Mouse (Mus musculus) neural tube, embryonic 11.5 days (tissue): Measurements from ENCODE around the gene Ptms. TPM values are rescaled to one million over a fixed set of nuclear protein-coding genes. Genes with fewer than 3 reads are reported as not detected.

Experiments used
- ATAC-seq: fragments of 200-750 bp; cut with Nextera tagmentation; 2 replicates; pipeline ENCODE4 v1.8.0; 2017; ENCODE audit warnings: moderate number of reproducible peaks, mild to moderate bottlenecking, moderate TSS enrichment, moderate library complexity; ENCODE audit not compliant: insufficient read depth, low FRiP score, low TSS enrichment
- DNase-seq: peaks from one replicate; pipeline ENCODE4 v3.0.0-alpha.2; 2015; ENCODE audit warnings: low spot score
- H3K27ac ChIP-seq: fragments of 300-500 bp; sonication (generic); 2 replicates; pipeline ENCODE4 v1.5.1; 2014; ENCODE audit warnings: low read depth, mild to moderate bottlenecking, low read length
- H3K27me3 ChIP-seq: fragments of 300-500 bp; sonication (generic); 2 replicates; pipeline ENCODE4 v1.6.1; 2014; ENCODE audit warnings: mild to moderate bottlenecking, low read length, mixed read lengths; ENCODE audit not compliant: control insufficient read depth, insufficient read depth
- H3K36me3 ChIP-seq: fragments of 300-500 bp; sonication (generic); 2 replicates; pipeline ENCODE4 v1.6.1; 2014; ENCODE audit warnings: mild to moderate bottlenecking, low read length, moderate library complexity, mixed read lengths; ENCODE audit not compliant: control insufficient read depth, insufficient read depth
- H3K4me1 ChIP-seq: fragments of 300-500 bp; sonication (generic); 2 replicates; pipeline ENCODE4 v1.6.1; 2014; ENCODE audit warnings: low read length, mixed read lengths; ENCODE audit not compliant: control insufficient read depth, insufficient read depth
- H3K4me2 ChIP-seq: fragments of 300-500 bp; sonication (generic); 2 replicates; pipeline ENCODE4 v1.6.1; 2014; ENCODE audit warnings: low read depth, mild to moderate bottlenecking, moderate library complexity
- H3K4me3 ChIP-seq: fragments of 300-500 bp; sonication (generic); 2 replicates; pipeline ENCODE4 v1.5.1; 2014; ENCODE audit warnings: low read depth, low read length
- H3K9ac ChIP-seq: fragments of 300-500 bp; sonication (generic); 2 replicates; pipeline ENCODE4 v1.6.1; 2014; ENCODE audit warnings: mild to moderate bottlenecking, low read length
- H3K9me3 ChIP-seq: fragments of 300-500 bp; sonication (generic); 2 replicates; pipeline ENCODE4 v1.6.1; 2016; ENCODE audit warnings: low read length; ENCODE audit not compliant: control insufficient read depth
- WGBS: fragments of 180-500 bp; shearing (Covaris S2); extraction: QIAGEN DNeasy Blood & Tissue Kit; methylation state at CpG from one replicate; pipeline ENCODE4 v1.1.7; 2014; 5-methylcytosine and 5-hydroxymethylcytosine counted together
- polyA plus RNA-seq: library from polyadenylated mRNA; unstranded; fragments of >200 nt; fragmentation: Nextera tagmentation; extraction: Ambion mirVana; gene quantifications from 2 replicates; pipeline ENCODE4 v1.2.1, GENCODE M21; 2014

The Ptms gene
- polyA plus RNA-seq, 1 experiment from 2014 or later = 345 TPM

DNA sequence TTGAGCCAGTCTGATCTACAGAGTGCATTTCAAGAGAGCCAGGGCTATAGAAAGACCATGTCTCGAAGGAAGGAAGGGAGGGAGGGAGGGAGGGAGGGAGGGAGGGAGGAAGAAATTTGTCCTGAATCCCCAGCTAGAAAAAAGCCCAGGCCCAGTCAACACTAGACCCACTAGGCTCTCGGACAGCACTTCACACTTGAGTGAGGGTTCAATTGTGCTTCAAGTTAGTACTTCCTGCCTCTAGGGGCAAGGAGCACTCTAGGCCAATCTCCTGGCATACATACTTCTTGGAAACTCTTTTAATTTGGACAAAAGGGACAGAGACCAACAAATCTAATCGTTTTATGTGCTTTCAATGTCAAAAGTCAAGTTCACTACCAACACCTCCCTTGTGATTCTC is 38.2 kb upstream of the Ptms start:
- H3K27me3 ChIP-seq = no peaks in the 10 kb centered on the region
- H3K9me3 ChIP-seq = no peaks in the 10 kb centered on the region
- DNase-seq = no peak
- WGBS = 92% methylated on average over 3 of the region's 3 CpGs
- H3K4me3 ChIP-seq = no peak overlapping the region
- no peak for ATAC-seq
- no peak overlapping the region for H3K27ac ChIP-seq
- no peak overlapping the region for H3K4me2 ChIP-seq
- peaks cover 8% of the 10 kb centered on the region for H3K36me3 ChIP-seq
- H3K9ac ChIP-seq = no peak overlapping the region
- no peaks in the 10 kb centered on the region for H3K4me1 ChIP-seq

DNA sequence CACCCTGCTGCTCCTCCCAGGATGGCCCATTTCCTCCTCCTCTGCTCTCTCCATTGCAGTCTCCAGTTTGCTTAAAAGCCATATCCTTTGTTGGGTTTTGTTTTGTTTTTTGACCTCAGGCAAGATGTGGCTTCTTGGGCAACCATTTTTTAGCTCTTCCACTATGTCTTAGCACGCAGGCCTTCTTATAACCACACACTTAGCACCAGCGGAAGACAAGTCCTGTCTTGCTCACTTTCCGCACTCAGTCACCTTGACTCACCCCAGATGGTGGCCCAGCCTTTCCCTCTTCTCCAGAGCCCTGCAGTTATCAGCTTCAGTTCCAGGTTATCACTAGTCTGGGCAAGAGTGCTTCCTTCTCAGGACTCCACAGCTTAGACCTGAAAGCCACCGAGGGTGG is 35.3 kb upstream of the Ptms start:
- Histone ChIP-seq H3K4me1 (no peaks in the 10 kb centered on the region), H3K36me3 (peaks cover 4% of the 10 kb centered on the region), H3K27me3 (no peaks in the 10 kb centered on the region), H3K27ac (no peak overlapping the region), H3K4me3 (no peak overlapping the region), H3K4me2 (no peak overlapping the region), H3K9ac (no peak overlapping the region), H3K9me3 (no peaks in the 10 kb centered on the region)
- DNase-seq = no peak
- WGBS = 94% methylated on average over 4 of the region's 4 CpGs
- no peak for ATAC-seq

GRCm38 (mm10) chr6:124953991-124954715 is 34.2 kb upstream of the Ptms start:
- Histone ChIP-seq H3K36me3 (peaks cover 2% of the 10 kb centered on the region; the same call in 1 of the 2 replicates), H3K4me3 (no peak overlapping the region), H3K4me2 (no peak overlapping the region), H3K9ac (no peak overlapping the region), H3K27me3 (no peaks in the 10 kb centered on the region), H3K27ac (no peak overlapping the region), H3K4me1 (no peaks in the 10 kb centered on the region), H3K9me3 (no peaks in the 10 kb centered on the region)
- no peak for DNase-seq
- WGBS = 96% methylated on average over 2 of the region's 2 CpGs
- no peak for ATAC-seq

DNA sequence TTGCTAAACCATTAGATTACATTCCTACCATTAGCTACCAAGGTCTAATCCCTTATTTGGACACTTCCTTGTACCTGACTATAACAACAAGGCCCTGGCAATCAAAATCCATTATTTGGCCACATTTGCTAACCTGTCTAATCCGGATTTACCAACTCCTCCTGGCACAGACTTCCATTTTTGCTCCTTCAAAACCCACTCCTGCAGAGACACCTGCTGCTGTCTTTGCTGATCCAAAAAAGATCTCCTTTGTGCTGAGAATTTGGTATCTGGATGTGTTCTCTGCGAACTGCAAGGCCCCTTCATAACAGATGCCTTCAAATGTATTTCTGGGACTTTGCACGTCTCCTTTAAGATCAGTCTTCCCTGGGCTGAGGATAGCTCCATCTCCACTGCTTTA is 23.6 kb upstream of the Ptms start:
- H3K9me3 ChIP-seq = no peaks in the 10 kb centered on the region
- H3K27ac ChIP-seq = no peak overlapping the region
- H3K4me1 ChIP-seq = no peaks in the 10 kb centered on the region
- no peaks in the 10 kb centered on the region for H3K27me3 ChIP-seq
- H3K4me3 ChIP-seq = no peak overlapping the region
- H3K9ac ChIP-seq = no peak overlapping the region
- ATAC-seq = no peak
- H3K36me3 ChIP-seq = peaks cover under 1% of the 10 kb centered on the region
- WGBS = 87% methylated on average over 3 of the region's 3 CpGs
- DNase-seq = no peak
- H3K4me2 ChIP-seq = no peak overlapping the region

DNA sequence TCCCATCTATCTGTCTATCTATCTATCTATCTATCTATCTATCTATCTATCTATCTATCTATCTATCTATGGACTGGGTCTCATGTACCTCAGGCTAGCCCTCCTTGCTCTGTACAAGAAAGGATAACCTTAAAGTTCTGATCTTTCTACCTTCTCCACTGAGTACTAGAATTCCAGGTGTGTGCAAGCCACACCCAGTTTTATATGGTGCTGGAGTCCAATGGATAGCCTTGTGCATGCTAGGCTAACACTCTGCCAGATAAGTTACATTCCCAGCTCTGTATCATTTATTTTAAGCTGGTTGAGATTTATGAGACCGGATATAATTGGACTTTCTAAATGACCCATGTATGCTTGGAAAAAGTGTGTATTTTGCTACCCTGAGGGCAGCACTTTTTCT is 21.8 kb upstream of the Ptms start:
- ATAC-seq (no peak), DNase-seq (no peak)
- Histone ChIP-seq H3K4me3 (no peak overlapping the region), H3K9ac (no peak overlapping the region), H3K27me3 (no peaks in the 10 kb centered on the region), H3K27ac (no peak overlapping the region), H3K4me2 (no peak overlapping the region), H3K9me3 (no peaks in the 10 kb centered on the region), H3K36me3 (peaks cover 5% of the 10 kb centered on the region), H3K4me1 (no peaks in the 10 kb centered on the region)
- 93% methylated on average over 1 of the region's 1 CpGs for WGBS

DNA sequence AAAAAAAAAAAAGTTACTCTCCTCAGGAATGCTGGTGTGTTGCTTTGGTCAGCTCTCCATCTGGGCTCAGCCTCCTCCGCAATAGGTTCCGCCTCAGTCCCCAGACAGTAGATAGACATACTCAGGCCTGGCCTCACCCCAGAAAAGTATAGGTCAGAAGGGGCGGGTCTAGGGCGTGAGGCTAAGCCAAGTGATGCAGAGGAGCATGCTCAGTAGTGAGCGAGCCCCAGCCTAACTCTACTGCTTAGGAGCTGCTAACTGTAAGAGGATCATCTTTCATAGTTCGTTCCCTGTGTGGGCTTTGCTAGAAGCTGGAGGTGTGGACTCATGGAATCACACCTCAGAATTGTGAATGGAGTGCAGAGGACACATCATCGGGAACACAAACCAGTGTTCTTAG is 18.7 kb upstream of the Ptms start:
- Histone ChIP-seq H3K27me3 (no peaks in the 10 kb centered on the region), H3K9ac (no peak overlapping the region), H3K4me1 (no peaks in the 10 kb centered on the region), H3K4me3 (no peak overlapping the region), H3K27ac (no peak overlapping the region), H3K4me2 (no peak overlapping the region), H3K9me3 (no peaks in the 10 kb centered on the region), H3K36me3 (peaks cover 23% of the 10 kb centered on the region)
- DNase-seq = no peak
- no peak for ATAC-seq
- 91% methylated on average over 7 of the region's 7 CpGs for WGBS

DNA sequence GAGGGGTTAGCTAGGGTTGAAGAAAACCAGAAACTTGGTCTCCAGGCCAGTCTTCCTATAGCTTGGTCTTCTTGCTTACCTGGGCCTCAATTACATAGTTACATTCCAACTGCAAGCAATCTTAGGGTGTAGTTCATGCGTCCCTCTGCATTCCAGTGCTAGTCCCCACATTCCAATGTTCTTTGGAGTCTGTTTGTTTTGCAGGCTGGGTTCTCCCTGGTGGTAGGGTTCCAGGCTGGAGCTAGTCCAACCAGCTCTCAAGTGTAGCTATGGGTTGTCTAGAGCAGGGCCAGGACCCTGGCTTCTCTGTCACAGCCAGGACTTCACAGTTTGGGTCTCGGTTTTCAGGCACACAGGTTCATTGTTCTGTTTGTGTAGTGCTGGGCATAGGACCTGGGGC is 17.6 kb upstream of the Ptms start:
- no peak overlapping the region for H3K4me3 ChIP-seq
- peaks cover 23% of the 10 kb centered on the region for H3K36me3 ChIP-seq

GRCm38 (mm10) chr6:124936681-124937080 is 16.8 kb upstream of the Ptms start:
- H3K27ac ChIP-seq = no peak overlapping the region
- peaks cover 9% of the 10 kb centered on the region for H3K4me1 ChIP-seq
- no peak overlapping the region for H3K4me3 ChIP-seq
- no peaks in the 10 kb centered on the region for H3K9me3 ChIP-seq
- no peak overlapping the region for H3K4me2 ChIP-seq
- ATAC-seq (no peak), DNase-seq (no peak)
- H3K27me3 ChIP-seq = no peaks in the 10 kb centered on the region
- H3K9ac ChIP-seq = no peak overlapping the region
- 86% methylated on average over 1 of the region's 1 CpGs for WGBS
- peaks cover 23% of the 10 kb centered on the region for H3K36me3 ChIP-seq

More for the DNA sequence above, 17.6 kb upstream of the Ptms start:
- no peak for DNase-seq
- no peak overlapping the region for H3K4me2 ChIP-seq
- no peak for ATAC-seq
- WGBS = 94% methylated on average over 2 of the region's 2 CpGs
- no peak overlapping the region for H3K27ac ChIP-seq
- H3K9ac ChIP-seq = no peak overlapping the region
- no peaks in the 10 kb centered on the region for H3K9me3 ChIP-seq
- peaks cover 3% of the 10 kb centered on the region for H3K4me1 ChIP-seq
- no peaks in the 10 kb centered on the region for H3K27me3 ChIP-seq

DNA sequence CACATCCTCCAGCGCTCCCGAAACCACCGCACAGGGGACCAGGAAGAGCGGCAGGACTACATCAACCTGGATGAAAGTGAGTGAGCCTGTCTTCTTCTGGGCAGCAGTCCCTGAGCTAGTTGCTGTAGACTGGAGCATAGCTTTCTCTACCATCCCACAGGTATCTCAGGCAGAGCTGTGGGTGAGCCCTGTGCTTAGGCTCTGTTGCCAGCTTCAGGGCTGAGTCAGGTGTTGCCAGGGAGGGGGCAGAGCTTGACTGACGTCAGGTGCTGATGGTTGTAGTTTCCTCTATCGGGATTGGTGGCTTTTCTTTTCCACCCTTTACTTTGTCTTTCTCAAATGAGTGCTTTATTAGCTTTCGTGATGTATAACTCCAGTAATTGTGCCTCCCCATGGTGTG is 14.8 kb upstream of the Ptms start:
- H3K36me3 ChIP-seq = peaks cover 23% of the 10 kb centered on the region
- no peak overlapping the region for H3K27ac ChIP-seq
- no peak overlapping the region for H3K9ac ChIP-seq
- H3K4me1 ChIP-seq = peaks cover 14% of the 10 kb centered on the region
- H3K4me2 ChIP-seq = no peak overlapping the region
- no peaks in the 10 kb centered on the region for H3K9me3 ChIP-seq
- 91% methylated on average over 7 of the region's 7 CpGs for WGBS
- ATAC-seq = no peak
- no peak overlapping the region for H3K4me3 ChIP-seq
- no peaks in the 10 kb centered on the region for H3K27me3 ChIP-seq
- DNase-seq = no peak
